Mouse (Mus musculus): ENCODE data around the gene Oip5. TPM values are rescaled to one million over a fixed set of nuclear protein-coding genes. Genes with fewer than 3 reads are reported as not detected.

The Oip5 gene
- polyA plus RNA-seq, 1 experiment, result 13.0 TPM

DNA sequence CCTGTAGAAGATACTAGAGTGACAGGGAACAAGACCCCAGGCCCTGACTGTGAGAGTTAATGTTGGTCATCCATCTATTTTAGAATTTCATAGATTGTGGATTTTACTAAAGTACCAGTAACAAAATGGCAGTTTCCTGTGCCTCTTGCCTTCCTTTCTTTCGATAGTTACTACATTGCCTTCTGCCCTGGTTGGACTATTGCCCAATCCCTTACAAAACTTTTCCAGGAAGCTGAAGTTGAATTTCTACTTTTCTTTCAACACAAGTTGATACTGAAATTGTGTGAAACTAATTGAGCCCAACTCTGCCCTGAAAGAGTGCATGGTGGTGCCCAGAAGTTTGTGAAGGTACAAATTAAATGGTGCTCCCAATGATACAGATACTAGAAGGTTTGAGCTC is 45.8 kb downstream of the Oip5 start:
- no peak overlapping the region for H3K27ac ChIP-seq (ENCODE audit: control insufficient read depth, insufficient read depth, low read depth, low read length, poor library complexity)
- 40% methylated on average over 1 of the region's 1 CpGs for WGBS
- H3K4me3 ChIP-seq (replicated peaks; ENCODE audit: control insufficient read depth, low read depth, low read length), result no peak overlapping the region
- H3K4me1 ChIP-seq (ENCODE audit: control insufficient read depth, insufficient read depth, low read length), result no peaks in the 10 kb centered on the region
- TF ChIP-seq CTCF (IDR thresholded peaks at IDR 0.05; ENCODE audit: control insufficient read depth, insufficient read depth, low read length) (no peak), POLR2A (IDR thresholded peaks at IDR 0.05; ENCODE audit: borderline replicate concordance, control insufficient read depth, low read depth, low read length) (no peak)

DNA sequence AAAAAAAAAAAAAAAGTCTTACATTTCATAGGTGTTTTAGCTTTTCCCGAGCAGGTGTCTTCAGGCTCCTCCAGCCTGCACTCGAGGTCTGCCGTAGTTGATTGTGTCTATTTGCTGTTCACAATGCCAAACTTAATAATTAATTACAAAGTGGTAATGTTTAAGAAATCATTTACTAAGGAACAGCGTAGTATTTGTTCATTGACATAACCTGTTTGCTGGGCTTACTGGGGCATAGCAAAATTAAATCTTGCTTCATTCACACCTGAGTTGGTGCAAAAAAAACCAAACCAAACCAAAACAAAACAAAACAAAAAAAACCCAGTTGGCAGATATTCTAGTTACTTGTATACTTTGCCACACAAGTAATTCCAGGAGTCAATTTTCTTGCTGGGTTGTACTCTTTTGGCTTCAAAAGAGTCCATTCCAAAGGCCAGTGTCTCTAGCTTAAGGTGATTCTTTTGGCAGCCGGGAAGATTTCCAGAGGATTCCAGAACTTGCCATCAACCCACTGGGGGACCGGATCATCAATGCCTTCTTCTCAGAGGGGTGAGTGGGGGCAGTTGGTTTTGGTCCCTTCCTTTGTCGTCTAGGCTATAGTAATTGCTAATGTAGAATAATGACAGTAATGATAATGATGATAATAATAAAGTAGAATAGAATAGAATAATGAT is 52.0 kb downstream of the Oip5 start:
- Histone ChIP-seq H3K4me3 (replicated peaks; ENCODE audit: control insufficient read depth, low read depth, low read length) (no peak overlapping the region), H3K4me1 (ENCODE audit: control insufficient read depth, insufficient read depth, low read length) (peaks cover 2% of the 10 kb centered on the region; the same call in 1 of the 2 replicates), H3K27ac (ENCODE audit: control insufficient read depth, insufficient read depth, low read depth, low read length, poor library complexity) (no peak overlapping the region)
- TF ChIP-seq CTCF (IDR thresholded peaks at IDR 0.05; ENCODE audit: control insufficient read depth, insufficient read depth, low read length), result no peak
- no peak for TF ChIP-seq POLR2A (IDR thresholded peaks at IDR 0.05; ENCODE audit: borderline replicate concordance, control insufficient read depth, low read depth, low read length)
- WGBS, result 87% methylated on average over 7 of the region's 7 CpGs

DNA sequence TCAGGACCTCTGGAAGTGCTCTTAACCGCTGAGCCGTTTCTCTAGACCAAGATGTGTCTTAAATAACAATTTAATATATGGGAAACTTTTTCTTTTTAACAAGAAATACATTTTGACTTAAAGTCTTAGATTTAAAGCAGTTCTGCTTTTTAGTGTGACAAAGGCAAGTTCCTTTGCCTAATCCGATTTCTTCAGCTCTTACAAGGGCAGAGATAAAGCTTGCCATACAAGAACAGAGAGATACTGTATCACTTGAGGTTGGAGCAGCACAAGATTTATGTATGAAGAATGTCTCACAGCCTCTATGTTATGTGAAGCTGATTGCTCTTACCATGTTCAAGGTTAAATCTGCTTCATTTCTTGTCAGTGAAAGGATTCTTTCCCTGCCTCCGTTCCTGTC is 53.0 kb downstream of the Oip5 start:
- Histone ChIP-seq H3K27ac (ENCODE audit: control insufficient read depth, insufficient read depth, low read depth, low read length, poor library complexity) (no peak overlapping the region), H3K4me3 (replicated peaks; ENCODE audit: control insufficient read depth, low read depth, low read length) (no peak overlapping the region), H3K4me1 (ENCODE audit: control insufficient read depth, insufficient read depth, low read length) (peaks cover 2% of the 10 kb centered on the region; the same call in 1 of the 2 replicates)
- TF ChIP-seq CTCF (IDR thresholded peaks at IDR 0.05; ENCODE audit: control insufficient read depth, insufficient read depth, low read length), result no peak
- TF ChIP-seq POLR2A (IDR thresholded peaks at IDR 0.05; ENCODE audit: borderline replicate concordance, control insufficient read depth, low read depth, low read length), result no peak
- WGBS, result 76% methylated on average over 4 of the region's 4 CpGs

DNA sequence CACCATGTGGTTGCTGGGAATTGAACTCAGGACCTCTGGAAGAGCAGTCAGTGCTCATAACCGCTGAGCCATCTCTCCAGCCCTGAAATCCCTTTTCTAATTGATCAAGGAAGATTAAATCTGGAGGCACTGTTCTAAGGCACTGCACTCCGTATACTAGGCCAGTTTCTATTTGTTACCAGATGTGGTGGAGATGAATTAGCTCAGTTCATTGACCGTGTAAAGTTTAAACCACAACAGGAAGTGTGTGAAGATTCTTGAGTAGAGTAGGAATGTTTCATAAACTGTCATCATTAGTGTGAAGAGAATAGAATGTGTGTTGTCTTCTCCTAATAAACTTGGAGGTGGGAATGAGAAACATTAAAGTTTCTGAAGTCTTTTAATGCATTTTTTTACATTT is 56.5 kb downstream of the Oip5 start:
- H3K27ac ChIP-seq (ENCODE audit: control insufficient read depth, insufficient read depth, low read depth, low read length, poor library complexity), result no peak overlapping the region
- H3K4me1 ChIP-seq (ENCODE audit: control insufficient read depth, insufficient read depth, low read length), result peaks cover 7% of the 10 kb centered on the region
- no peak for TF ChIP-seq CTCF (IDR thresholded peaks at IDR 0.05; ENCODE audit: control insufficient read depth, insufficient read depth, low read length)
- no peak for TF ChIP-seq POLR2A (IDR thresholded peaks at IDR 0.05; ENCODE audit: borderline replicate concordance, control insufficient read depth, low read depth, low read length)
- H3K4me3 ChIP-seq (replicated peaks; ENCODE audit: control insufficient read depth, low read depth, low read length), result no peak overlapping the region
- 28% methylated on average over 3 of the region's 3 CpGs for WGBS

Other genes with a start within 250 kb of the Oip5 start
- gene Ino80, start 140.8 kb downstream of the Oip5 start, polyA plus RNA-seq (2011; ENCODE audit: insufficient read depth, insufficient read length, low replicate concordance, missing spikeins), result 7.9 and 9.9 TPM in 2 replicates
- gene Exd1, start 70.8 kb downstream of the Oip5 start, polyA plus RNA-seq (2011; ENCODE audit: insufficient read depth, insufficient read length, low replicate concordance, missing spikeins), result 1.0 TPM in 1 of 2 replicates, not detected in the other
- gene Chp1, start 70.8 kb downstream of the Oip5 start, polyA plus RNA-seq (2011; ENCODE audit: insufficient read depth, insufficient read length, low replicate concordance, missing spikeins), result 31.5 and 36.0 TPM in 2 replicates
- gene Nusap1, start 171 bp downstream of the Oip5 start, polyA plus RNA-seq (2011; ENCODE audit: insufficient read depth, insufficient read length, low replicate concordance, missing spikeins), result 62.0 and 65.0 TPM in 2 replicates
- gene Ndufaf1, start 44.4 kb upstream of the Oip5 start, polyA plus RNA-seq (2011; ENCODE audit: insufficient read depth, insufficient read length, low replicate concordance, missing spikeins), result 5.3 and 7.8 TPM in 2 replicates
- 14.6 and 18.3 TPM in 2 replicates for gene Rtf1, start 56.6 kb upstream of the Oip5 start, polyA plus RNA-seq (2011; ENCODE audit: insufficient read depth, insufficient read length, low replicate concordance, missing spikeins)
- gene Itpka, start 123.9 kb upstream of the Oip5 start, polyA plus RNA-seq (2011; ENCODE audit: insufficient read depth, insufficient read length, low replicate concordance, missing spikeins), result not detected in 2 replicates
- gene Ltk, start 142.0 kb upstream of the Oip5 start, polyA plus RNA-seq (2011; ENCODE audit: insufficient read depth, insufficient read length, low replicate concordance, missing spikeins), result 0.47 and 1.3 TPM in 2 replicates
- gene Rpap1, start 169.1 kb upstream of the Oip5 start, polyA plus RNA-seq (2011; ENCODE audit: insufficient read depth, insufficient read length, low replicate concordance, missing spikeins), result 5.9 and 12.6 TPM in 2 replicates
- 0.75 and 4.2 TPM in 2 replicates for gene Tyro3, start 179.3 kb upstream of the Oip5 start, polyA plus RNA-seq (2011; ENCODE audit: insufficient read depth, insufficient read length, low replicate concordance, missing spikeins)

Measured in bone marrow, adult 2 months (tissue).